Comparison of ENCODE assay signal across 8 mouse cellular contexts in genomic region chr15:81802001-81802890, GRCm38 (mm10). TPM values are rescaled to one million over a fixed set of nuclear protein-coding genes. Genes with fewer than 3 reads are reported as not detected.
DNase-seq lines count a peak whose midpoint lies in the region; ATAC-seq lines count a peak whose summit lies in the region.

Tef (plus strand) TSS chr15:81802421.

- H3K27me3 ChIP-seq in hindbrain, embryonic 11.5 days (ENCODE audit: control insufficient read depth, insufficient read depth, low read length), result no peaks in the 10 kb centered on the region

- peak within 1 kb of the TSS; percentile 33 for H3K4me2 ChIP-seq in hindbrain, embryonic 11.5 days (replicated peaks; ENCODE audit: low read depth, low read length)

- DNase-seq in Muller cell, postnatal 12 days (ENCODE audit: inconsistent ontology term), result peak; percentile 99
- DNase-seq in cerebellum, adult 9-11 months, result peak; percentile 100
- DNase-seq in frontal cortex, adult 2 months (ENCODE audit: extremely low spot score in 1 of 2, low spot score in 1 of 2), result peak; percentile 99 to 100
- peak; percentile 84 for DNase-seq in hindbrain, embryonic 11.5 days (ENCODE audit: low spot score)
- DNase-seq in layer of hippocampus, postnatal 10 days (ENCODE audit: low spot score in 2 of 2), result peak; percentile 100
- peak; percentile 100 for DNase-seq in lung, postnatal 10 days
- peak; percentile 100 for DNase-seq in ovary, postnatal 36 days (ENCODE audit: low spot score)
- DNase-seq in thymus, postnatal 25 days, result peak; percentile 74

- 29% methylated on average over 19 of the region's 19 CpGs for WGBS in hindbrain, embryonic 11.5 days

- H3K9me3 ChIP-seq in hindbrain, embryonic 11.5 days (ENCODE audit: control insufficient read depth, low read length), result no peaks in the 10 kb centered on the region

- H3K36me3 ChIP-seq in hindbrain, embryonic 11.5 days (ENCODE audit: control insufficient read depth, insufficient read depth, low read length), result no peaks in the 10 kb centered on the region

- ATAC-seq in hindbrain, embryonic 11.5 days (ENCODE audit: low FRiP score), result peak; percentile 98

- H3K4me3 ChIP-seq in hindbrain, embryonic 11.5 days (ENCODE audit: low read depth, low read length), result 0 out of 2 replicates have a peak within 1 kb of the TSS, but pooled peaks have one; percentile 12

- H3K9ac ChIP-seq in hindbrain, embryonic 11.5 days (ENCODE audit: low read depth, low read length), result no peak within 1 kb of the TSS

- H3K4me1 ChIP-seq in hindbrain, embryonic 11.5 days (replicated peaks; ENCODE audit: control insufficient read depth, insufficient read depth, low read length), result peaks cover 5% of the 10 kb centered on the region; the same call in 1 of the 2 replicates

- no peak within 1 kb of the TSS for H3K27ac ChIP-seq in hindbrain, embryonic 11.5 days (ENCODE audit: low read depth, low read length)

RNA-seq across cellular contexts. Expression of gene Tef, which starts in this region (rescaled TPM):
- 245 and 256 TPM in 2 replicates for polyA plus RNA-seq in frontal cortex, adult 2 months (2012; rRNA removed)
- 12.0 and 12.4 TPM in 2 replicates for polyA plus RNA-seq in hindbrain, embryonic 11.5 days (2014; fragmentation: Nextera tagmentation; extraction: Ambion mirVana)
- 100 to 1,000 TPM; 125 to 148 TPM for total RNA-seq in layer of hippocampus, postnatal 10 days (2021)

Comparison
In these comparisons a context has a peak if more than half of its experiments do, and no peak if none do; other contexts are left out.
1. RNA of gene Tef (polyA plus RNA-seq): 245 to 256 TPM in frontal cortex, adult 2 months; 12.0 to 12.4 TPM in hindbrain, embryonic 11.5 days; every median in the first group is over 10 times any median in the second.
2. Peak in every context shown above with its lines, with median percentiles within 50 percentile points of each other: DNase-seq.